In genomic region chr11:61346133-61346532, GRCm38 (mm10) we compare ENCODE assay signal across 15 mouse cellular contexts. TPM values are rescaled to one million over a fixed set of nuclear protein-coding genes. Genes with fewer than 3 reads are reported as not detected.
DNase-seq lines count a peak whose midpoint lies in the region; ATAC-seq and TF ChIP-seq lines count a peak whose summit lies in the region.
"Had no signal": no experiment of that assay in that cellular context is flagged by ENCODE, and none has a peak within 500 bp of the region (broad histone marks: within the 10 kb centered on the region; RNA-seq: fewer than 3 reads in every experiment).

No protein-coding gene starts in this region.

- TF ChIP-seq CTCF in heart, postnatal 0 days (IDR thresholded peaks at IDR 0.05; ENCODE audit: low read depth) = peak; percentile 7; the same call in 1 of the 2 replicates
- TF ChIP-seq CTCF in liver, postnatal 0 days (IDR thresholded peaks at IDR 0.05; ENCODE audit: low read depth) = peak; percentile 31; the same call in 1 of the 2 replicates
- peak; percentile 25; the same call in 1 of the 2 replicates for TF ChIP-seq CTCF in cortical plate, adult 2 months (IDR thresholded peaks at IDR 0.05; ENCODE audit: extremely low read depth, insufficient read depth, low read length)

- TF ChIP-seq POLR2A in cortical plate, adult 2 months (IDR thresholded peaks at IDR 0.05; ENCODE audit: extremely low read depth, insufficient read depth, low read length) = no peak

- H3K4me3 ChIP-seq in heart, postnatal 0 days (ENCODE audit: low read depth, low read length) = no peak overlapping the region
- no peak overlapping the region for H3K4me3 ChIP-seq in liver, postnatal 0 days (ENCODE audit: low read depth, low read length)
- H3K4me3 ChIP-seq in liver, embryonic 11.5 days (ENCODE audit: low read depth, low read length) = no peak overlapping the region
- no peak overlapping the region for H3K4me3 ChIP-seq in cortical plate, adult 2 months (ENCODE audit: insufficient read depth, low read length)

- H3K9ac ChIP-seq in heart, postnatal 0 days (replicated peaks; ENCODE audit: low read depth, low read length) = no peak overlapping the region
- no peak overlapping the region for H3K9ac ChIP-seq in liver, postnatal 0 days (replicated peaks)
- H3K9ac ChIP-seq in liver, embryonic 11.5 days (ENCODE audit: low read depth, low read length) = no peak overlapping the region

- H3K27me3 ChIP-seq in heart, postnatal 0 days (ENCODE audit: control insufficient read depth, insufficient read depth, low read length) = peaks cover 19% of the 10 kb centered on the region
- peaks cover 27% of the 10 kb centered on the region for H3K27me3 ChIP-seq in liver, postnatal 0 days (ENCODE audit: insufficient read depth, low read length)
- H3K27me3 ChIP-seq in liver, embryonic 11.5 days (replicated peaks; ENCODE audit: control insufficient read depth, insufficient read depth, low read length) = peaks cover 34% of the 10 kb centered on the region

- no peak for ATAC-seq in heart, postnatal 0 days (ENCODE audit: insufficient read depth, low read depth)
- ATAC-seq in liver, postnatal 0 days = no peak
- ATAC-seq in liver, embryonic 11.5 days (replicated peaks; ENCODE audit: low FRiP score) = no peak
- ATAC-seq: CD4-positive, CD25-positive, alpha-beta regulatory T cell, adult 4 months; forebrain, embryonic 16.5 days had no signal

- DNase-seq in heart, postnatal 0 days (ENCODE audit: low spot score) = no peak
- DNase-seq in heart, adult 9 months (ENCODE audit: low spot score in 2 of 2) = no peak
- DNase-seq in liver, postnatal 0 days = no peak
- DNase-seq in liver, embryonic 11.5 days (ENCODE audit: low spot score) = no peak
- DNase-seq in ES-CJ7 (ENCODE audit: low read depth, low spot score) = peak; percentile 44
- DNase-seq in thymus, postnatal 14 days = no peak
- DNase-seq: adrenal gland, adult 8-10 months; gastrocnemius, postnatal 25 days; layer of hippocampus, adult 9-11 months; right cerebral cortex, postnatal 25 days had no signal

- H3K4me2 ChIP-seq in heart, postnatal 0 days (ENCODE audit: low read depth, low read length) = no peak overlapping the region
- H3K4me2 ChIP-seq in liver, postnatal 0 days (ENCODE audit: low read depth, low read length) = no peak overlapping the region
- H3K4me2 ChIP-seq in liver, embryonic 11.5 days = no peak overlapping the region

- TF ChIP-seq EP300 in heart, postnatal 0 days (IDR thresholded peaks at IDR 0.05; ENCODE audit: low read depth) = no peak
- TF ChIP-seq EP300 in liver, postnatal 0 days (IDR thresholded peaks at IDR 0.05; ENCODE audit: low read depth) = no peak

- no peaks in the 10 kb centered on the region for H3K4me1 ChIP-seq in heart, postnatal 0 days (ENCODE audit: control insufficient read depth, insufficient read depth)
- peaks cover 12% of the 10 kb centered on the region for H3K4me1 ChIP-seq in liver, postnatal 0 days (ENCODE audit: insufficient read depth)
- 0 out of 2 replicates have a peak, but pooled peaks cover 4% of the 10 kb centered on the region for H3K4me1 ChIP-seq in liver, embryonic 11.5 days (replicated peaks; ENCODE audit: control insufficient read depth, insufficient read depth, low read length)
- no peaks in the 10 kb centered on the region for H3K4me1 ChIP-seq in cortical plate, adult 2 months (ENCODE audit: control insufficient read depth, insufficient read depth, low read length)

- H3K27ac ChIP-seq in heart, postnatal 0 days (ENCODE audit: low read depth) = no peak overlapping the region
- no peak overlapping the region for H3K27ac ChIP-seq in liver, postnatal 0 days (ENCODE audit: low read depth)
- no peak overlapping the region for H3K27ac ChIP-seq in liver, embryonic 11.5 days (ENCODE audit: low read depth, low read length)
- no peak overlapping the region for H3K27ac ChIP-seq in cortical plate, adult 2 months (ENCODE audit: insufficient read depth, low read length)

- peaks cover 8% of the 10 kb centered on the region; the same call in 1 of the 2 replicates for H3K36me3 ChIP-seq in heart, postnatal 0 days (replicated peaks; ENCODE audit: control insufficient read depth, insufficient read depth, low read length)
- H3K36me3 ChIP-seq in liver, postnatal 0 days (replicated peaks; ENCODE audit: insufficient read depth, low read length) = no peaks in the 10 kb centered on the region
- H3K36me3 ChIP-seq in liver, embryonic 11.5 days (ENCODE audit: control insufficient read depth, insufficient read depth, low read length) = no peaks in the 10 kb centered on the region

- WGBS in heart, postnatal 0 days = 67% methylated on average over 8 of the region's 8 CpGs
- 60% methylated on average over 8 of the region's 8 CpGs for WGBS in liver, postnatal 0 days (ENCODE audit: insufficient replicate concordance)
- WGBS in liver, embryonic 11.5 days = 54% methylated on average over 8 of the region's 8 CpGs

- no peaks in the 10 kb centered on the region for H3K9me3 ChIP-seq in heart, postnatal 0 days (replicated peaks; ENCODE audit: control insufficient read depth, low read length)
- H3K9me3 ChIP-seq in liver, postnatal 0 days (ENCODE audit: low read length) = no peaks in the 10 kb centered on the region
- no peaks in the 10 kb centered on the region for H3K9me3 ChIP-seq in liver, embryonic 11.5 days (ENCODE audit: control insufficient read depth, low read length)

RNA-seq across cellular contexts. Expression of gene Slc47a2, which starts 3.5 kb away (rescaled TPM):
- not detected in 2 replicates for total RNA-seq in heart, postnatal 0 days (2014; rRNA removed; ENCODE audit: low replicate concordance)
- polyA plus RNA-seq in heart, postnatal 0 days (2015; fragmentation: Nextera tagmentation; extraction: Ambion mirVana) = 0.04 and 0.14 TPM in 2 replicates
- polyA plus RNA-seq in liver, postnatal 0 days (2015; fragmentation: Nextera tagmentation; extraction: Ambion mirVana) = not detected in 2 replicates
- polyA plus RNA-seq in liver, embryonic 11.5 days (2014; fragmentation: Nextera tagmentation; extraction: Ambion mirVana) = 0.07 TPM in 1 of 2 replicates, not detected in the other
- polyA plus RNA-seq in cortical plate, adult 2 months (2012; rRNA removed) = 0.06 and 0.23 TPM in 2 replicates
- total RNA-seq: adrenal gland, adult 8-10 months; gastrocnemius, postnatal 25 days; left cerebral cortex, postnatal 36 days; megakaryocyte progenitor cell, adult 5-6 weeks had no signal
- polyA plus RNA-seq: CD4-positive, CD25-positive, alpha-beta regulatory T cell, adult 4 months; forebrain, embryonic 16.5 days had no signal

RNA-seq across cellular contexts. Expression of gene Slc47a1, which starts 32.0 kb away (rescaled TPM):
- 34.7 and 49.4 TPM in 2 replicates for total RNA-seq in heart, postnatal 0 days (2014; rRNA removed; ENCODE audit: low replicate concordance)
- polyA plus RNA-seq in heart, postnatal 0 days (2015; fragmentation: Nextera tagmentation; extraction: Ambion mirVana) = 31.2 and 31.5 TPM in 2 replicates
- polyA plus RNA-seq in liver, postnatal 0 days (2015; fragmentation: Nextera tagmentation; extraction: Ambion mirVana) = 27.5 and 30.2 TPM in 2 replicates
- 1.4 TPM in 2 replicates for polyA plus RNA-seq in liver, embryonic 11.5 days (2014; fragmentation: Nextera tagmentation; extraction: Ambion mirVana)
- polyA plus RNA-seq in cortical plate, adult 2 months (2012; rRNA removed) = 3.8 and 6.4 TPM in 2 replicates
- total RNA-seq: megakaryocyte progenitor cell, adult 5-6 weeks had no signal
- polyA plus RNA-seq: CD4-positive, CD25-positive, alpha-beta regulatory T cell, adult 4 months had no signal
